ENCODE assay signal across 20 mouse cellular contexts in the genomic region with DNA sequence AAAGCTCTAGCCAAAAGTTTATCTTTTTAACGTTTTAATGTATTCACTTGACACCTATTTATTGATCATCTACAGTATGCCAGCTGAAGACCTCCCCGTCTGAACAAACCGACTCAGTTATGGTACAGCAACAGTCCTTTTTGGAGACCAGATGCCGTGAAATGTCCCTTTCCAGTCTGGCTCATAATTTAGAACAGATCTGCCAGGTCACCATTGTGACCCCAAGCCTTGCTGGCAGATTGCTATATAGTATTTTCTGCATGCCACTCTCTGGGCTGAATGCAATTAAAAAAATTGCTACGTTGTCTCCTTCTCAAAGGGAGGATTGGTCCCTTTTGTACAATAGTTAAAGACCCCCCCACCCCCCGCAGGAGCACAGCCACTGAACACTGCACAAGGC. TPM values are rescaled to one million over a fixed set of nuclear protein-coding genes. Genes with fewer than 3 reads are reported as not detected.
"Had no signal": no experiment of that assay in that cellular context is flagged by ENCODE, and none has a peak within 500 bp of the region (broad histone marks: within the 10 kb centered on the region; RNA-seq: fewer than 3 reads in every experiment).

No protein-coding gene starts in this region.

- DNase-seq: kidney, adult 18-20 months; kidney, adult 9 months; kidney, postnatal 14 days; kidney, postnatal 4 days; liver, postnatal 0 days; lung, embryonic 14.5 days; lung, postnatal 36 days; midbrain, embryonic 14.5 days; right cerebral cortex, postnatal 4 days; thymus, adult 2 months; thymus, postnatal 14 days; thymus, postnatal 4 days had no signal

- H3K9me3 ChIP-seq: limb, embryonic 12.5 days; limb, embryonic 15.5 days; megakaryocyte, embryonic 14.5 days; midbrain, embryonic 10.5 days had no signal

- H3K4me3 ChIP-seq: limb, embryonic 12.5 days; limb, embryonic 15.5 days; megakaryocyte, embryonic 14.5 days; midbrain, embryonic 10.5 days had no signal

- H3K4me1 ChIP-seq: megakaryocyte, embryonic 14.5 days had no signal

- H3K27ac ChIP-seq: limb, embryonic 12.5 days; limb, embryonic 15.5 days; liver, embryonic 14.5 days; midbrain, embryonic 10.5 days; stomach, postnatal 0 days had no signal

- H3K9ac ChIP-seq: limb, embryonic 12.5 days; limb, embryonic 15.5 days; liver, embryonic 14.5 days; liver, postnatal 0 days; lung, embryonic 14.5 days had no signal

- ATAC-seq: liver, postnatal 0 days; lung, postnatal 0 days had no signal

- H3K36me3 ChIP-seq: limb, embryonic 12.5 days; midbrain, embryonic 10.5 days had no signal

- H3K4me2 ChIP-seq: limb, embryonic 12.5 days; limb, embryonic 15.5 days; liver, embryonic 11.5 days; lung, embryonic 14.5 days had no signal

RNA-seq across cellular contexts. Expression of a gene that starts 23.9 kb away (rescaled TPM):
- polyA plus RNA-seq: liver, postnatal 0 days; lung, embryonic 14.5 days had no signal

RNA-seq across cellular contexts. Expression of a gene that starts 56.6 kb away (rescaled TPM):
- polyA plus RNA-seq: liver, postnatal 0 days had no signal
